Mouse (Mus musculus) thymus, adult 2 months (tissue): ENCODE results near the gene Sez6l. TPM values are rescaled to one million over a fixed set of nuclear protein-coding genes. Genes with fewer than 3 reads are reported as not detected.

Experiments used
- DNase-seq: peaks from one replicate; pipeline ENCODE4 v3.0.0; 2021
- H3K27ac ChIP-seq: fragments of 200-500 bp; 2 replicates; pipeline ENCODE4 v1.5.1; 2012; ENCODE audit warnings: low read length, control low read depth; ENCODE audit not compliant: control insufficient read depth, insufficient read depth
- H3K27me3 ChIP-seq: fragments of 200-500 bp; 2 replicates; pipeline ENCODE4 v1.6.1; 2012; ENCODE audit warnings: mild to moderate bottlenecking, low read length, moderate library complexity, mixed read lengths; ENCODE audit not compliant: control insufficient read depth, insufficient read depth
- H3K36me3 ChIP-seq: fragments of 200-500 bp; 2 replicates; pipeline ENCODE4 v1.6.1; 2012; ENCODE audit warnings: mild to moderate bottlenecking, low read length, moderate library complexity; ENCODE audit not compliant: control insufficient read depth, insufficient read depth
- H3K4me1 ChIP-seq: fragments of 200-500 bp; replicated peaks from 2 replicates; pipeline ENCODE4 v1.6.1; 2012; ENCODE audit warnings: low read length; ENCODE audit not compliant: control insufficient read depth, insufficient read depth
- H3K4me3 ChIP-seq: fragments of 200-500 bp; 2 replicates; pipeline ENCODE4 v1.5.1; 2012; ENCODE audit warnings: mild to moderate bottlenecking, low read length, control low read depth, moderate library complexity; ENCODE audit not compliant: control insufficient read depth, insufficient read depth
- CTCF ChIP-seq: fragments of 200-500 bp; IDR thresholded peaks from 2 replicates; pipeline ENCODE4 v1.5.1; 2012; ENCODE audit warnings: mild to moderate bottlenecking, control low read depth, low read length, moderate library complexity, borderline replicate concordance; ENCODE audit not compliant: control insufficient read depth, poor library complexity, insufficient read depth; ENCODE audit errors: extremely low read depth
- POLR2A ChIP-seq: fragments of 200-500 bp; IDR thresholded peaks from 2 replicates; pipeline ENCODE4 v1.6.1; 2012; ENCODE audit warnings: mild to moderate bottlenecking, low read length, control low read depth, moderate library complexity; ENCODE audit not compliant: control insufficient read depth, poor library complexity, insufficient read depth; ENCODE audit errors: extremely low read depth
- WGBS: fragments of 180-500 bp; shearing (Covaris S2); methylation state at CpG from one replicate; pipeline ENCODE4 v1.1.7; 2018; 5-methylcytosine and 5-hydroxymethylcytosine counted together
- polyA plus RNA-seq: library from polyadenylated mRNA; depleted of rRNA; stranded (reverse); fragments of >200 nt; gene quantifications from 2 replicates; pipeline ENCODE4 v1.2.3, GENCODE M21; 2012

Sez6l gene
- polyA plus RNA-seq, 1 experiment, result 1.8 TPM

GRCm38 (mm10) chr5:112399284-112399683, 177.7 kb downstream of the Sez6l start:
- no peak overlapping the region for H3K4me3 ChIP-seq
- no peaks in the 10 kb centered on the region for H3K36me3 ChIP-seq
- H3K4me1 ChIP-seq, result peaks cover 3% of the 10 kb centered on the region; the same call in 1 of the 2 replicates
- peaks cover under 1% of the 10 kb centered on the region; the same call in 1 of the 2 replicates for H3K27me3 ChIP-seq
- no peak for DNase-seq
- H3K27ac ChIP-seq, result no peak overlapping the region
- TF ChIP-seq CTCF (no peak), POLR2A (no peak)
- WGBS, result 82% methylated on average over 10 of the region's 10 CpGs

GRCm38 (mm10) chr5:112396066-112396465, 180.9 kb downstream of the Sez6l start:
- WGBS, result 92% methylated on average over 18 of the region's 18 CpGs
- Histone ChIP-seq H3K27me3 (peaks cover 12% of the 10 kb centered on the region; the same call in 1 of the 2 replicates), H3K36me3 (no peaks in the 10 kb centered on the region), H3K27ac (no peak overlapping the region), H3K4me1 (peaks cover 5% of the 10 kb centered on the region; the same call in 1 of the 2 replicates), H3K4me3 (no peak overlapping the region)
- no peak for DNase-seq
- TF ChIP-seq POLR2A, result no peak
- TF ChIP-seq CTCF, result no peak

- H3K27ac ChIP-seq, result no peak within 1 kb of the TSS
- no peaks in the 10 kb centered on the region for H3K36me3 ChIP-seq
- 8% methylated on average over 55 of the region's 67 CpGs for WGBS
- H3K27me3 ChIP-seq, result peaks cover 12% of the 10 kb centered on the region; the same call in 1 of the 2 replicates
- peaks cover 5% of the 10 kb centered on the region; the same call in 1 of the 2 replicates for H3K4me1 ChIP-seq
- no peak for DNase-seq
- H3K4me3 ChIP-seq, result peak within 1 kb of the TSS; percentile 15
- no peak for TF ChIP-seq POLR2A
- no peak for TF ChIP-seq CTCF
These were observed 182.1 kb downstream of the Sez6l start, which contains the start of gene Asphd2 for GRCm38 (mm10) chr5:112394779-112395443. Gene Asphd2, minus strand, starts transcription at chr5:112394866.

GRCm38 (mm10) chr5:112394415-112394763, 182.6 kb downstream of the Sez6l start:
- WGBS, result 3% methylated on average over 27 of the region's 28 CpGs

GRCm38 (mm10) chr5:112393741-112394414, 183.1 kb downstream of the Sez6l start:
- peak overlapping the region; percentile 15; the same call in 1 of the 2 replicates for H3K4me3 ChIP-seq
- WGBS, result 34% methylated on average over 18 of the region's 18 CpGs
- peaks cover 12% of the 10 kb centered on the region; the same call in 1 of the 2 replicates for H3K27me3 ChIP-seq
- H3K4me1 ChIP-seq, result peaks cover 5% of the 10 kb centered on the region; the same call in 1 of the 2 replicates
- H3K36me3 ChIP-seq, result no peaks in the 10 kb centered on the region
- TF ChIP-seq CTCF (no peak), POLR2A (no peak)
- H3K27ac ChIP-seq, result no peak overlapping the region
- no peak for DNase-seq

More at GRCm38 (mm10) chr5:112394415-112394763, 182.6 kb downstream of the Sez6l start:
- Histone ChIP-seq H3K36me3 (no peaks in the 10 kb centered on the region), H3K27me3 (peaks cover 12% of the 10 kb centered on the region; the same call in 1 of the 2 replicates), H3K4me1 (peaks cover 5% of the 10 kb centered on the region; the same call in 1 of the 2 replicates), H3K27ac (no peak overlapping the region), H3K4me3 (peak overlapping the region; percentile 15)
- TF ChIP-seq CTCF, result no peak
- TF ChIP-seq POLR2A, result no peak
- no peak for DNase-seq

DNA sequence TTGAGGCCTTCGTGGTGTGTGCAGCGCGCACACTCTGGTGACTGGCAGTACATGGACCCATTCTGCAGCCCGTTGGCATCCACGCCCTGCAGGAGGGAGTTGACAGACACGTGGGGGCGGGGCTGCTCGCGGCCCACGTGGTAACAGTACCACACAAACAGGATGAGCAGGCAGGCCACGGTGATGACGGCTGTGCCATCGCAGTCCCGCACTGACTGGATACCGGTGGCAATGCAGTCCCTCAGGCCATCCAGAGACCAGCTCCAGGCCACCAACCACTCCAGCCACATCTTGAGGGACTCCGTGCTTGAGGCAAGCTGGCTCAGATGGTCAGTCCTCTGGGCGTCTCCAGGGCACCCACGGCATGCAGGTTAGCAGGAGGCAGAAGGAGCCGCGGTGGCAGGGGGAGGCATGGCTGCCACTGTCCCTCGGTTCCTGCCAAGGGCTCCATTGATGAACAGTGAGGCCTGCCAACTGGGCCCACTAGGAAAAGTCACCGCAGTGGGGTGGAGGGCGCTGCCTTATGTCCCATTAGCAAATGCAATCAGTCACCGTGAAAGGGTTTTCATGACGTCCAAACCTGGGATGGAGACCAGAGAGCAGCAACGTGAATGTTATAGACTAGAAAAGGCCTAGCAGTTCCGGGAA, 185.2 kb downstream of the Sez6l start:
- H3K4me1 ChIP-seq, result peaks cover 5% of the 10 kb centered on the region; the same call in 1 of the 2 replicates
- no peak for DNase-seq
- WGBS, result 82% methylated on average over 27 of the region's 27 CpGs
- peaks cover 12% of the 10 kb centered on the region; the same call in 1 of the 2 replicates for H3K27me3 ChIP-seq
- no peak overlapping the region for H3K4me3 ChIP-seq
- H3K36me3 ChIP-seq, result no peaks in the 10 kb centered on the region
- H3K27ac ChIP-seq, result no peak overlapping the region
- no peak for TF ChIP-seq CTCF
- no peak for TF ChIP-seq POLR2A
